Mouse (Mus musculus) heart, postnatal 0 days (tissue): ENCODE measurements around the gene Prdm16.

ENCODE experiments used
- CTCF ChIP-seq: IDR thresholded peaks from 2 replicates; pipeline ENCODE4 v1.5.1; 2016; ENCODE audit warnings: antibody characterized with exemption, control low read depth, low read depth
- EP300 ChIP-seq: IDR thresholded peaks from 2 replicates; pipeline ENCODE4 v1.6.1; 2016; ENCODE audit warnings: antibody characterized with exemption, low read depth

- TF ChIP-seq CTCF (no peak), EP300 (no peak)
These were observed 269.8 kb downstream of the Prdm16 start for GRCm38 (mm10) chr4:154366836-154367235.
